Mouse (Mus musculus): ENCODE results near the gene Smarca4. TPM values are rescaled to one million over a fixed set of nuclear protein-coding genes. Genes with fewer than 3 reads are reported as not detected.

The Smarca4 gene
- polyA plus RNA-seq, 1 experiment, result 283 TPM

DNA sequence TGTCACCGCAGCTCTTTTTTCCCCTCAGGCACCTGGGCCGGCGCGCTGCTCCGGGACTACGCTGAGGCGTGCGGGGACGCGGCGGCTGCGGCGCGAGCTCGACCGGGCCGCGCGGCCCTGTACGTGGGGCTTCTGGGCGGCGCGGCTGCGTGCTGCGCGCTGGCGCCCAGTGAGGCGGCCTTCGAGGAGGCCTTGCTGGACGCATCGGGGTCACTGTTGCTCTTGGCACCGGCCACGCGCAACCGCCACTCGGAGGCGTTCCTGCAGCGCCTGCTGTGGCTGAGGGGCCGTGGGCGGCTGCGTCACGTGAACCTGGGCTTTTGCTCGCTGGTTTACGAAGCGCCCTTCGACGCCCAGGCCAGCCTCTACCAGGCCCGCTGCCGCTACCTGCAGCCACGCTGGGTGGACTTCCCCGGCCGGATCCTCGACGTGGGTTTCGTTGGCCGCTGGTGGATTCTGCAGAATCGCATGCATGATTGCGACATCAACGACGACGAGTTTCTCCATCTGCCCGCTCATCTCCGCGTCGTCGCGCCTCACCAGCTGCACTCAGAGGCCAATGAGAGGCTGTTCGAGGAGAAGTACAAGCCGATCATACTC lies 22.7 kb upstream of the Smarca4 start:
- no peak for TF ChIP-seq GATA1 (IDR thresholded peaks at IDR 0.05; ENCODE audit: low read length)

DNA sequence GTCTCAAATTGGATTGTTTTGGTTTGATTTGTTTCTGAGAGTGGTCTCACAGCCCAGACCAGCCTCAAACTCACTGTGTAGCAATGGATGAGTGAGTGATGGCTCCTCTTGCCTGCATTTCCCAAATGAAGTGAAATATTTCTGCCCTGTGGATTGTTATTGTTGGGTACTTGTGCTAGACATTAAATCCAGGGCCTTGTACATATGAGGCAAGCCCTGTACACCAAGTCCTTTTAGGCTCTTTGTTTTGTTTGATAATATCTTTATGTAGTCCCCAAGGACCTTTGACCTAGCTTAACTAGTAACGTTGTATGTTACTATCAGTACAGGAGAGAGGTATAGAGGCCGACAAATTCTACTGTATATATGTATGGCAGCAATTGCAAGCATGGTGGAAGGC lies 21.1 kb upstream of the Smarca4 start:
- no peak for TF ChIP-seq GATA1 (IDR thresholded peaks at IDR 0.05; ENCODE audit: low read length)

DNA sequence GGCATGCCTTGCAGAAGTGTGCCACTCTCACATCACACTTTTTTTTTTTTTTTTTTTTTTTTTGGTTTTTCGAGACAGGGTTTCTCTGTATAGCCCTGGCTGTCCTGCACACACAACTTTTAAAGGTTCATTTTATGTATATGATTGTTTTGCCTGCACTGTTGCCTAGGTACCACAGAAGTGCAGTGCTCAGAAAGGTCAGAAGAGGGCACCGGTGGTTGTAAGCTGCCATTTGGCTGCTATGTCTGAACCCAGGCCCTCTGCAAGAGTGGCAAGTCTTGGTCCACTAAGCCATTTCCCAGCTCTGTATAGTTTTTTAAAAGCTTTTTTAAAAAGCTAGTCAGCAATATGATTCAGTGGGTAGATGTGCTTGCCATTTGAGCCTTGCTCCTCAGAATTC lies 17.8 kb upstream of the Smarca4 start:
- no peak for TF ChIP-seq GATA1 (IDR thresholded peaks at IDR 0.05; ENCODE audit: low read length)

DNA sequence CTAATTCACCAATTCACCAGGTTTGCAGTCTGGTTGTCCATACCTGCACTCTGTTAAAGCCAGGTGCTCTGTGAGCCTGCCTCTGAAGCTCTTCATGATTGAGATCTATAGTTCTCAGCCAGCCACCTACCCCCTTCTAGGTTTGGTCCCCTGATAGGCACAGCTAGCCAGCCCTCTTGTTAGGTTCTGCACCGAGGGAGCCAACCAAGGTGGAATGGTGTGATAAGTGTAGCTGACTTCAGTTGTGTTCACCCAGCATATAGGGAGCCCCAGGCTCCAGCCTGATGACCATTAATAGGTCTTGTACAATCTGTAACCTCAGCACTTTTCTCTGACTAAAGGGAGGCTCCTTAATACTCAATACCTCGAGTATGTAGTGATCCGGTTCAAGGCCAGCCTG lies 15.8 kb upstream of the Smarca4 start:
- no peak for TF ChIP-seq GATA1 (IDR thresholded peaks at IDR 0.05; ENCODE audit: low read length)

DNA sequence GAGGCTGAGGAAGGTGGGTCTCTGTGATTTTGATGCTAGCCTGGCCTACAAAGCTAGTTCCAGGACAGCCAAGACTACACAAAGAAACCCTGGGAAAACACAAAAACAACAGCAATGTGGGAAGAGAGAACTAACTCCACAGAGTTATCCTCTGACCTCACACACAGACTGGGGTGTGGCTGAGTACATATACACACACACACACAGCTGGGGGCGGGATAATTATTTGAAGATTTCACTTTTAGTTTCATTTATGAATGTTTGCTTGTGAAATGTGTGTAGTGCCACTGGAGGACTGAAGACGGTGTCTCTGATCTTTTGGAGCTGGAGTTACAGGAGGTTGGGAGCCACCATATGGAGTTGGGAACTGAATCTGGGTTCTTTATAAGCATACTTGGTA lies 14.9 kb upstream of the Smarca4 start:
- no peak for TF ChIP-seq GATA1 (IDR thresholded peaks at IDR 0.05; ENCODE audit: low read length)

DNA sequence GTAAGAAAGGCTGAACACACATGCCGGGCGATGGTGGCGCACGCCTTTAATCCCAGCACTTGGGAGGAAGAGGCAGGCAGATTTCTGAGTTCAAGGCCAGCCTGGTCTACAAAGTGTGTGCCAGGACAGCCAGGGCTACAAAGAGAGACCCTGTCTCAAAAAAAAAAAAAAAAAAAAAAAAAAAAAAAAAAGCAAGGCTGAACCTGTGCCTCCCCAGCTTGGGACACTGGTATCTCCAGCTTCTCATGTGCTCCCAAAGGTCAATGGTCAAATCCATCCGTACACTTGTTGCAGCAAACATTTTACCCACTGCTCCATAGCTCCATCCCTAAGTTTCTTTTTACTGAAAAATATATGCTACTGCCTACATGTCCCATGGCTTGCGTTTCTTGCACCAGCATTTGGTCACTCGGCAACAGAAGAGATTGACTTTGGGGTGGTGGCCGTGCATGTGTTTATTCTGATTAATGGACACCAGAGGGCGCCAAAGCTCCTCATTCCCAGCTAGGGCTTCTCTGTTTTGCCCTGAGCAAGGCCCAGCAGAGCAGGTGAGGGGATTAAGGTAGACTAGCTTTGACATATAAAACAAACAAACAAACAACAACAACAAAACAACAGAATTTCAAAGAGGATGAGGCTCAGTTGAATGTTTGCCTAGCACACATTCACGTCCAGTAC lies 14.1 kb upstream of the Smarca4 start:
- TF ChIP-seq GATA1 (IDR thresholded peaks at IDR 0.05; ENCODE audit: low read length), result no peak

DNA sequence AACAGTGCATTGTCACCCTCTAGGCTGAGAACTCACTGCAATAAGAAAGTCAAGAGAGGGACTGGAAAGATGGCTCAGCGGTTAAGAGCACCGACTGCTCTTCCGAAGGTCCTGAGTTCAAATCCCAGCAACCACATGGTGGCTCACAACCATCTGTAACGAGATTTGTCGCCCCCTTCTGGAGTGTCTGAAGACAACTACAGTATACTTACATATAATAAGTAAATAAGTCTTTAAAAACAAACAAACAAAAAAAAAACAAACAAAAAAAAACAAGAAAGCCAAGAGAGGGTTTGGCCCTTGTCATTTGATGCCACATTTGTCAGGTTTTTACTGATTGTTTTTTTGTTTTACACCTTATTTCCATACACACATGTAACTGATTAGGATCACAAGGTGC lies 11.8 kb upstream of the Smarca4 start:
- no peak for TF ChIP-seq GATA1 (IDR thresholded peaks at IDR 0.05; ENCODE audit: low read length)

DNA sequence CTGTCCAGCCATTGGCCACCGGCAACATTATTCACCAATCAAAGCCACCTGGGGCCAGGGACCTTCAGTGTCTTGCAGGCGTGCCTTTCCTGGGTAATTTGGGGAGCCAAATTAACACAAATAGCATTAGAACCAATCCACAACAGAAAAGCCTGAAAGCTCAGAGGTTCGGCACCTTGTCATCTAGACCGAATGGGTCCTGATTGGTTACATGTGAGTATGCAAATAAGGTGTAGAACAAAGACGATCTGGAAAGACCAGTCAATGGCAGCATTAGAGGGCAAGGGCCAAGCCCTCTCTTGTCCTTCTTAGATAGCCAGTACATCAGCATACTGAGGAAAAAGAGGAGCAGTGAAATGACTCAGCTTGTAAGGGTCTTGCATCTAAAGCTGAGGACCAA lies 10.1 kb upstream of the Smarca4 start:
- no peak for TF ChIP-seq GATA1 (IDR thresholded peaks at IDR 0.05; ENCODE audit: low read length)

DNA sequence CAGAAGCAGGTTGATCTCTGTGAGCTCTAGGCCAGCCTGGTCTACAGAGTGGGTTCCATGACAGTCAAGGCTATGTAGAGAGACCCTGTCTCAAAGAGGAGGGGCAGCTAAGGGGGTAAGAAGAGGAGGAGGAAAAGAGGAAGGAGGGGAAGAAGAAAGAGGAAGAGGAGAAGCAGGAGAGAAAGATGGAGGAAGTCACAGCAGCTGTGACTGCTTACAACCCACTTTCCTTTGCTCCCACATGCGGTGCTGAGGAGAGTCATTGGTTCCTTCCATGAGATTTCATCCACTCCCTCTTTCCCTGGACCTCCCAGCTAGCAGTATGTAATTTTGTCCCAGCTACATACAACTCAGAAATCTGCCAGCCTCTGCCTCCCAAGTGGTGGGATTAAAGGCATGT lies 9.3 kb upstream of the Smarca4 start:
- TF ChIP-seq GATA1 (IDR thresholded peaks at IDR 0.05; ENCODE audit: low read length), result no peak

DNA sequence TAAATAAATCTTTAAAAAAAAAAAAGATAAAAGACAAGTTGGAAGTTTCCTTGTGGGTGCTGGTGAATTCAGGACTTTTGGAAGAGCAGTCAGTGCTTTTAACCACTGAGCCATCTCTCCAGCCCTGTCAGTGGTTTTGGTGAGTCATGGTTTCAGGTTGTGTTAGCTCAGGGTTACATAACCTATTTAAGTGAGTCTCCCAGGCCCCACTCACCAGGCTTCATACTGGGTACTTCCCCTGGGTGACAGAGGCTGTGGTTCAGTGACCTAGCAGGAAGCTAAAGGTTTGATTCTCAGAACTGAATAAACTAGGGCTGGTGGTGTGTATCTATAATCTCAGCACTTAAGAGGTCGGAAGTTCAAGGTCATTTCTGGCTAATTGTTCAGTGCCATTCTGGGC lies 6.1 kb upstream of the Smarca4 start:
- TF ChIP-seq GATA1 (IDR thresholded peaks at IDR 0.05; ENCODE audit: low read length), result no peak

DNA sequence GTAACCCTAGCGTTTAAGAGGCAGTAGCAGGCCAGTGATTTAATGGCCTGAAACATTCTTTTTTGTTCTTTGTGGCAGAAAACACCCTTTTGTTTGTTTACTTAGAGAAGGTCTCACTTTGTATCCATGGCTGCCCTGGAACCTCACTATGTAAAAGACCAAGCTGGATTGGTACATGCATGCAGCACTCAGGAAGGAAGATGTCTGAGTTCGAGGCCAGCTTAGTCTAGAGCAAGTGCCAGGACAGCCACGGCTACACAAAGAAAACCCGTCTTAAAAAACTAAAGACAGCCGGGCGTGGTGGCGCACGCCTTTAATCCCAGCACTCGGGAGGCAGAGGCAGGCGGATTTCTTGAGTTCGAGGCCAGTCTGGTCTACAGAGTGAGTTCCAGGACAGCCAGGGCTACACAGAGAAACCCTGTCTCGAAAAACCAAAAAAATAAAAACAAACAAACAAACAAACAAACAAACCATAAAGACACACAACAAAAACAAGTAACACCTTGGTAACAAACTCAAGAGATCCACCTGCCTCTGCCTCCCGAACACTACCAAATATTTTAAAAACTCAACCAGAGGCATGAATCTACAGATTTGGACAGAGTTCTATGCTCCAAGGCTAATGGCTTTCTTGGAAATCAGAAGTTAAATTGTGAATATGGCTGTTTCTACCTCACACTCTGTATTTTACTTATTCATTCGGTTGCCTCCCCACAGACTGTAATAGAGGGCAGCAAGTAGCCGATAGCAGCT lies 929 bp upstream of the Smarca4 start:
- no peak for TF ChIP-seq GATA1 (IDR thresholded peaks at IDR 0.05; ENCODE audit: low read length)

DNA sequence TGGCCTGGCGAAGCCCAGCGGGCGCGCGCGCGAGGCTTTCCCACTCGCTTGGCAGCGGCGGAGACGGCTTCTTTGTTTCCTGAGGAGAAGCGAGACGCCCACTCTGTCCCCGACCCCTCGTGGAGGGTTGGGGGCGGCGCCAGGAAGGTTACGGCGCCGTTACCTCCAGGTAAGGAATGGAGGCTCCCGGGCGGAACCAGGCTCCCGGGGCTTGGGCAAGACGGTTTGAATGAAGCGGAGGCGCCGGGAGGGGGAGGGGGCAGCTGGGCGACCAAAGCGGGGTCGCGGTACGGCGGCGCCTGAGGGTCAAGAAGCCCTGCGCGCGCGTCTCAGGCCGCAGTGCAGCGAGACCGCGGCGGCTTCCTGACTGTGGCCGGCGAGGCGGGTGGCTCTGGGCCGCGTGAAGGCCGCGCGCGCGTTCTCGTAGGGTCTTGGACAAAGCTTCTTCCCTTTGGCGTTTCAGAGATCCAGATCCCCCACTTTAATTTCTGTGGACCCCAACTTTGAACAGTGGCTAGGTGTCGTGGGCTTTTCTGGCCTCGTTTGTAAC lies 338 bp downstream of the Smarca4 start:
- TF ChIP-seq GATA1 (IDR thresholded peaks at IDR 0.05; ENCODE audit: low read length), result no peak

DNA sequence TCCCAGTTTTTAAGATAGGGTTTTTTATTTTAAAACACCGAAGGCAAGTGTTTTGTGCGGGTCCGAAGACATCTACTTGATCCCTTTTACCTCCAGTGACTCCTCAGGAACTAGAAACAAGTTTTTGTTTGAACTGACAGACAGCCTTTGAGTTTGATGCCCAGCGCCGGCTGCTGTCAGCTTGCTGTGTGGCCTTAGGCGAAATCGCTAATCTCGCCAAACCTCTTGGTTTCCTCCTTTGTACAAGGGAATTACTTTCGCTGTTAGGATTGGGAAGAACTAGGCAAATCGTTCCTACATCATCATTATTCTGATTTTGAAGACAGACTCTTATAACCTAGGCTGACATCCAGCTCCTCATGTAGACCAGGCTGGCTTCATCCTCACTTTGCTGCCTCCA lies 1.1 kb downstream of the Smarca4 start:
- TF ChIP-seq GATA1 (IDR thresholded peaks at IDR 0.05; ENCODE audit: low read length), result no peak

DNA sequence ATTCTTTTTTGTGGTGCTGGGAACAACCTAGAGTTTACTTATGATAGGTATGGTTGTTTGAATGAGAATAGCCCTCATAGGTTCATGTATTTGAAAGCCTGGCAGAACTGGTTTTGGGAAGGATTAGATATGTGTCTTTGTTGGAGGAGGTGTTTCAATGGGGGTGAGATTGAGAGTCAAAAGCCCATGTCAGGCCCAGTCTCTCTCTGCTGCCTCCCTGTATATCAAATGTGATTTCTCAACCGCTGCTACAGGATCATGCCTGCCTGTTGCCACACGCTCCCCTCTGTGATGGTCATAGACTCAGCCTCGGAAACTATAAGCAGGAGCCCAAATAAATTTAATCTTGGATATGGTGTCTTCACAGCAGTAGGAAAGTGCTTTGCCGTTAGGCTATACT lies 4.3 kb downstream of the Smarca4 start:
- no peak for TF ChIP-seq GATA1 (IDR thresholded peaks at IDR 0.05; ENCODE audit: low read length)

DNA sequence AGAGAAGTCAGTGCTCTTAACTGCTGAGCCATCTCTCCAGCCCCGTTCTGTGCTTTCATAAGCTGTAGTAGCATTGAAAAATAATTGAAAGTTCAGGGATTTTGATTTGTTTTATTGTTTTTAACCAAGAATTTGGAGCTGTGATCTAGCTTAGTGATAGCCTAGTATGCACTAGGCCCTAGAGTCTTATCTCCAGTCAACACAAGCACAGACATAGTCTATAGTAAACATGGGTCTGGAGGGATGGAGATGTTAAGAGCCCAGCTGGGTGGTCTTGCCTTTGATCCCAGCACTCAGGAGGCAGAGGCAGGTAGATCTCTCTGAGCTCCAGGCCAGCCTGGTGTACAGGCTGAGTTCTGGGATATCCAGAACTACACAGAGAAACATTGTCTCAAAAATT lies 6.7 kb downstream of the Smarca4 start:
- no peak for TF ChIP-seq GATA1 (IDR thresholded peaks at IDR 0.05; ENCODE audit: low read length)
